Mouse (Mus musculus) heart, postnatal 0 days (tissue): ENCODE measurements around the gene Cdh22.

Experiments
- CTCF ChIP-seq: IDR thresholded peaks from 2 replicates; pipeline ENCODE4 v1.5.1; 2016; ENCODE audit warnings: antibody characterized with exemption, control low read depth, low read depth
- EP300 ChIP-seq: IDR thresholded peaks from 2 replicates; pipeline ENCODE4 v1.6.1; 2016; ENCODE audit warnings: antibody characterized with exemption, low read depth

DNA sequence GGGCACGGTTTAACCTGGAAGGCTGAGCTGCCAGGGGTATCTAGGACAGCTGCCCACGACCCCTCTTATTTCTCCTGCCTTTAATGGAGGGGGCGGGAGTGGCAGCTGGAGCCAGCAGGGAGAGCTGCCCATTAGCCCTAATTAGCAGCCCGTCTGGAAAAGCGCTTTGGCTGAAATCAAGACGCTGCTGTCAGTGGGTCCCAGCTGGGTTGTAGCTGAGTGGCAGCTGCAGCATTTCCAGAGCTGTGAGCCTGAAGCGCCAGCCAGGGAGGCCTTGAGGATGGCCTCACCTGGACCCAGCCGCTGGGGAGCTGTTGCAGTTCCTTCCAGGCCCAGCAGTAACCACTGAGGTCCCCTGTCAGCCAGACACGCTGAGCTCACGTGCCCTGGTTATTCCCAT, 138.3 kb downstream of the Cdh22 start:
- TF ChIP-seq CTCF (no peak), EP300 (no peak)
